Mouse (Mus musculus) right cerebral cortex, postnatal 25 days (tissue): ENCODE results near the gene Dip2a.

ENCODE experiments used
- DNase-seq: peaks from one replicate; pipeline ENCODE4 v3.0.0; 2022

The Dip2a gene

DNA sequence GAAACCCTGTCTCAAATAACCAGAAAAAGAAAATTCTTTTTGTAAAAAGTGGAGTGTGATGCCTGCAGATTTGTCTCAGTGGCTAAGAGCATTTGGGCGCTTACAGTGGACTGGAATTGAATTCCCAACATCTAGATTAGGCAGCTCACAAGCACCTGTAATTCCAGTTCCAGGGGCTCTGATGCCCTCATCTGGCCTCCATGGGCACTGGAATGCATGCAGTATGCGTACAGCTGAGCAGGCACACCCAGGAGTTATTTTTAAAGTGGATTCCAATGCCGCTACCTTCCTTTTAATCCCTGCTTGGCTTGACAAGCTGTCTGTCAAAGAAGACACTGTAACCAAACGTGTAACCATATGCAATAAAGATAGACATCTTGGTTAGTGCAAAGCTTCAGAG, 105.7 kb downstream of the Dip2a start:
- DNase-seq, result no peak

DNA sequence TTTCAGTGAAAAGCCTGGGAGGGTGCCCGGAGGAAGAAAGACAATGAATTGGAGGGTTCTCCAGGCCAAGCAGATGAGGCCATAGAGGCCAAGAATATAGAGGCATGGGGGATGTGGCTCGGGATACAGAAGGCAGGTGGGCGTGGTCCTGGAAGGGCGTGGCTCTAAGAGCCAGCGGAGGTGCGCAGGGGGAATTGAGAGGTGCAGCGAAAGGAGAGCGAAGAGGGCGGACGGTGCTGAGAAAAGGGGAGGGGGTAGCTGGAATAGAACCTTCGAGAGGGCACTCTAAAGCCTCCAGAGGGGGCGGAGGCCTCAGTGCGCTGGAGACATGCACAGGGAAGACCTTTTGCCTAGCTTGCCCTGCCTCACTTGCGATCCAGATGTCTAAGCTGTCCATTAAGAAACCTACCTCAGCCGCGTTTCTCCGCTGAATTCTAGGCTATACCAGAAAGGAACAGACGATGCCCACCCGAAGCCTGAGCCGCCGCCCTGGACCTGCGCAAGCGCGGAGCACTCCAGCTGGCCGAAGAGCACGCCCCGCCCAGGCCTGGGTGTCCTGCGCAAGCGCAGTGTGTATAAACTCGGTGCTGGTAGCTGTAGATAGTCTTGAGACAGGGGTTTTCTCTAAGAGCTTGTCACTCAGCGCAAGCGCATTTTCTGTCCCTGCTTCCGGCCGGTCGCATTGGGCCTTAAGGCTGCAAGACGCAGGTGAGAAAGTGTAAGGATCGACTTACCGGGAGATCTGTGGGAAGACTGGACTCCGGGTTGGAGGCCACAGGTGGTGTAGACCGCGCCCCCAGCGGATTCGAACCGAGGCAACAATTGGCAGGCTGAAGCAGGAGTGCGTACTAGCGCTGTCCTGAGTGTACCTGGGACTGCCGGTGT, 107.5 kb downstream of the Dip2a start, which contains the start of gene Prmt2:
Gene Prmt2, minus strand, starts transcription at position 525 of the 885 bp plus-strand sequence.
- peak; percentile 90 for DNase-seq

GRCm38 (mm10) chr10:76229627-76230026, 115.5 kb downstream of the Dip2a start:
- DNase-seq, result no peak

- DNase-seq, result no peak
These were observed 119.1 kb downstream of the Dip2a start for GRCm38 (mm10) chr10:76225944-76226343.

- no peak for DNase-seq
These were observed 126.9 kb downstream of the Dip2a start for GRCm38 (mm10) chr10:76218240-76218639.

DNA sequence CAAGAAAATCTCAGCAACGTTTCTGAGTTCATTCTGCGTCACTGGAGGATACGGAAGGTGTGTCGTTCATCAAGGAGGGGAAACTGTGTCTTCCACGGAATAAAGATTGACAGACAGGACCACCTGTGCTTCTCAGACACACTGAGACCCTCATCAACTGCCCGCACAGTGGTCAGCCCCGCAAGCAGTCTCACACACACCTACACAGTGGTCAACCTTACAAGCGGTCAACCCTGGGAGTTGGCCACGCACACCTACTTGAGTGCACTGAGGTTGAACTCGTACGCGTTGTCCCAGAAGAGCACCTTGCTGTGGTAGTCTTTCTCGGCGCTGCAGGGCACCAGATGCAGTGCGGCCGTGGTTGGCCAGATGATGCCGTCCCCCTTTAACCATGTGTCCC, 128.0 kb downstream of the Dip2a start:
- no peak for DNase-seq

DNA sequence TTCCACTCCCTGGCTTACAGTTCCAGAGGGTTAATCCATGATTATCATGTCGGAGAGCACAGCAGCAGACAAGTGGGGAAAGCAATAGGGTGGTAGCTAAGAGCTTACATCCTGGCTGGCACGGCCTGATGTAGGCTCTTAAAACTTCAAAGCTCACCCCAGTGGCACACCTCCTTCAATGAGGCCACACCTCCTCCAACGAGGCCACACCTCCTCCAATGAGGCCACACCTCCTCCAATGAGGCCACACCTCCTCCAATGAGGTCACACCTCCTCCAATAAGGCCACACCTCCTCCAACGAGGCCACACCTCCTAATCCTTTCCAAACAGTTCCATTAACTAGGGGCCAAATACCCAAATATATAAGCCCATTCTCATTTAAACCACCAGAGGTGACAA, 130.9 kb downstream of the Dip2a start:
- DNase-seq, result no peak

GRCm38 (mm10) chr10:76212121-76212520, 133.0 kb downstream of the Dip2a start:
- no peak for DNase-seq

DNA sequence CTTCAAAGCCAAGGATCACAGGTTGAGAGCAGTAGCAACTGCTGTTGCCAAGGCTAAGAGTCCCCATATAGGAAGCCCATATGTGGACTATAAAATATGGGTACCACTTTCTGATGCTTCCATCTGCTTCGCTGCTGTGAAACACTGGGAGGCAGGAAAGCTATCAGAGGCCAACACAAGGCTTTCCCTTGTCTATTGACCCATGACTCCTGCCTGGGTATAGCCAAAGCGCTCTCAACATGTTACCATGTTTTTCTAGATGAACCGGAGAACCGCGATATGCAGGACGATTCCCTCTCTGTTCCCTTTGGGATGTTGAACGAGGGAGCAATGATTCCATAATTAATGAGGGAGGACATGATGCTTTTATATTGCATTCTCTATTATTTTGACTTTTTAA, 134.3 kb downstream of the Dip2a start:
- DNase-seq, result no peak
